Mouse (Mus musculus) intestine, embryonic 15.5 days (tissue): ENCODE measurements around the gene Astl. TPM values are rescaled to one million over a fixed set of nuclear protein-coding genes. Genes with fewer than 3 reads are reported as not detected.
A peak's percentile ranks its signal among the peaks of the same experiment; 100 is the strongest.

Experiments used
- ATAC-seq: fragments of 200-750 bp; cut with Nextera tagmentation; 2 replicates; pipeline ENCODE4 v1.8.0; 2017; ENCODE audit warnings: moderate TSS enrichment, moderate library complexity
- H3K27ac ChIP-seq: fragments of 300-500 bp; sonication (generic); 2 replicates; pipeline ENCODE4 v1.5.1; 2015; ENCODE audit warnings: mild to moderate bottlenecking, inconsistent platforms
- H3K27me3 ChIP-seq: fragments of 300-500 bp; sonication (generic); replicated peaks from 2 replicates; pipeline ENCODE4 v1.6.1; 2015; ENCODE audit warnings: inconsistent platforms
- H3K36me3 ChIP-seq: fragments of 300-500 bp; sonication (generic); 2 replicates; pipeline ENCODE4 v1.6.1; 2015; ENCODE audit warnings: inconsistent platforms
- H3K4me1 ChIP-seq: fragments of 300-500 bp; sonication (generic); replicated peaks from 2 replicates; pipeline ENCODE4 v1.6.1; 2015; ENCODE audit warnings: inconsistent platforms
- H3K4me2 ChIP-seq: fragments of 300-500 bp; sonication (generic); replicated peaks from 2 replicates; pipeline ENCODE4 v1.6.1; 2015; ENCODE audit warnings: mild to moderate bottlenecking, inconsistent platforms
- H3K4me3 ChIP-seq: fragments of 300-500 bp; sonication (generic); replicated peaks from 2 replicates; pipeline ENCODE4 v1.5.1; 2015; ENCODE audit warnings: inconsistent platforms
- H3K9ac ChIP-seq: fragments of 300-500 bp; sonication (generic); 2 replicates; pipeline ENCODE4 v1.6.1; 2015; ENCODE audit warnings: inconsistent platforms
- H3K9me3 ChIP-seq: fragments of 300-500 bp; sonication (generic); 2 replicates; pipeline ENCODE4 v1.6.1; 2016; ENCODE audit warnings: inconsistent platforms
- WGBS: fragments of 180-500 bp; shearing (Covaris S2); methylation state at CpG from one replicate; pipeline ENCODE4 v1.1.7; 2015; 5-methylcytosine and 5-hydroxymethylcytosine counted together
- polyA plus RNA-seq: library from polyadenylated mRNA; unstranded; fragments of >200 nt; fragmentation: Nextera tagmentation; extraction: Ambion mirVana; gene quantifications from 2 replicates; pipeline ENCODE4 v1.2.1, GENCODE M21; 2015

Gene Astl
- polyA plus RNA-seq, 1 experiment from 2014 or later = not detected

DNA sequence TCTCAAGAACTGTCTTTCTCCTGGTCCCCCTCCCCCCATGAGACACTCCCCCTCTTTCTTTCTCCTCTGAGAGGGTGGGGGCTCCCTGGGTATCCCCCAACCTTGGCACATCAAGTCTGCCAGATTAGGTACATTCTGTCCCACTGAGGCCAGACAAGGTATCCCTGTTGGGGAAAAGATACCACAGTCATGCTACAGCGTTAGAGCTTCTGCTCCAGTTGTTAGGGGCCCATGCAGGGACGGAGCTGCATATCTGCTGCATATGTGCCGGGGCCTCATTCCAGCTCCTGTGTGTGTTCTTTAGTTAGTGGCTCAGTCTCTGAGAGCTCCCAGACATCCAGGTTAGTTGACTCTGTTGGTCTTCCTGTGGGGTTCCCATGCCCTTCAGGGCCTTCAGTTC lies 35.7 kb downstream of the Astl start:
- Histone ChIP-seq H3K9me3 (no peaks in the 10 kb centered on the region), H3K27ac (no peak overlapping the region), H3K36me3 (no peaks in the 10 kb centered on the region), H3K4me1 (peaks cover 21% of the 10 kb centered on the region; the same call in 1 of the 2 replicates), H3K4me3 (no peak overlapping the region), H3K9ac (no peak overlapping the region), H3K4me2 (no peak overlapping the region), H3K27me3 (no peaks in the 10 kb centered on the region)
- WGBS = 85% methylated on average over 3 of the region's 3 CpGs
- ATAC-seq = no peak

- no peak overlapping the region for H3K4me2 ChIP-seq
- H3K9ac ChIP-seq = no peak overlapping the region
- WGBS = 33% methylated on average over 3 of the region's 3 CpGs
- 0 out of 2 replicates have a peak, but pooled peaks have one; percentile 9 for ATAC-seq
- H3K27ac ChIP-seq = no peak overlapping the region
- H3K4me1 ChIP-seq = peaks cover 21% of the 10 kb centered on the region; the same call in 1 of the 2 replicates
- no peaks in the 10 kb centered on the region for H3K9me3 ChIP-seq
- H3K36me3 ChIP-seq = no peaks in the 10 kb centered on the region
- no peaks in the 10 kb centered on the region for H3K27me3 ChIP-seq
- H3K4me3 ChIP-seq = no peak overlapping the region
Observed at GRCm38 (mm10) chr2:127375087-127375486, 36.6 kb downstream of the Astl start.

DNA sequence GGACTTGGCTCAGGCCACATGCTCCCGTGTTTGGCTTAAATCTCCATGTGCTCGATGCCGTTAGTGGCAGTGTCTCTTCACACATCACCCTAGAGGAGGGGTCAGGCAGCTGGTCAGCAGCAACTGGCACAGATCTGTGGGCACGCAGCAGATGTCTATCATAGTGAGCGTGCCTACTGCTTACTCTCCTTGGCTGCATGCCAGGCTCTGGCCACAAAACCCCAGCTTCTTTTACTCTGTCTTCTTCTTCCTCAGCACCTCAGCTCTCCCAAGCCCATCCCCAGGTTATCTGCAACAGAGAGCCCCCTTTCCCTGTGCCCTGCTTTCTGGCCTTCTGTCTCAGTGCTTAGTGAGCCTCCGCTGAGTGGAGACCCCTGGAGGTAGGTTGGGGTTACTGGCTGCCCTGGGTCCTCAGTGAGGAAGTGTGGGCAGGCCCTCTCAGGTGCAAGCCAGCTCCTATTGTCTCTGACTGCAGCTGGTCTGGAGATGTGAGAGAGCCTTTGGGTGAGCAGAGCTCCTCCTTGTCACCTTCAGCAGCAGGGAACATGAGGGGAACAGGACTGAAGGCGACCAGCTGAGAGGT lies 37.4 kb downstream of the Astl start:
- H3K27me3 ChIP-seq = no peaks in the 10 kb centered on the region
- no peak overlapping the region for H3K4me3 ChIP-seq
- no peaks in the 10 kb centered on the region for H3K36me3 ChIP-seq
- H3K9ac ChIP-seq = no peak overlapping the region
- WGBS = 55% methylated on average over 7 of the region's 7 CpGs
- peaks cover 15% of the 10 kb centered on the region; the same call in 1 of the 2 replicates for H3K4me1 ChIP-seq
- H3K4me2 ChIP-seq = no peak overlapping the region
- ATAC-seq = no peak
- no peaks in the 10 kb centered on the region for H3K9me3 ChIP-seq
- H3K27ac ChIP-seq = no peak overlapping the region

- Histone ChIP-seq H3K27me3 (no peaks in the 10 kb centered on the region), H3K27ac (no peak overlapping the region), H3K4me2 (no peak overlapping the region), H3K9ac (no peak overlapping the region), H3K4me3 (no peak overlapping the region), H3K4me1 (0 out of 2 replicates have a peak, but pooled peaks cover 8% of the 10 kb centered on the region), H3K36me3 (no peaks in the 10 kb centered on the region), H3K9me3 (no peaks in the 10 kb centered on the region)
- ATAC-seq = no peak
- 76% methylated on average over 6 of the region's 6 CpGs for WGBS
Observed at GRCm38 (mm10) chr2:127376423-127377051, 38.1 kb downstream of the Astl start.

GRCm38 (mm10) chr2:127377942-127378610 lies 39.6 kb downstream of the Astl start:
- 66% methylated on average over 7 of the region's 7 CpGs for WGBS
- H3K4me2 ChIP-seq = no peak overlapping the region

GRCm38 (mm10) chr2:127378611-127378990 lies 40.2 kb downstream of the Astl start:
- no peaks in the 10 kb centered on the region for H3K27me3 ChIP-seq
- 64% methylated on average over 7 of the region's 7 CpGs for WGBS
- H3K4me3 ChIP-seq = no peak overlapping the region
- H3K9me3 ChIP-seq = no peaks in the 10 kb centered on the region
- no peaks in the 10 kb centered on the region for H3K36me3 ChIP-seq
- ATAC-seq = no peak
- H3K27ac ChIP-seq = no peak overlapping the region
- no peak overlapping the region for H3K4me2 ChIP-seq
- H3K4me1 ChIP-seq = 0 out of 2 replicates have a peak, but pooled peaks cover 8% of the 10 kb centered on the region
- H3K9ac ChIP-seq = no peak overlapping the region

More at GRCm38 (mm10) chr2:127377942-127378610, 39.6 kb downstream of the Astl start:
- Histone ChIP-seq H3K9me3 (no peaks in the 10 kb centered on the region), H3K4me1 (0 out of 2 replicates have a peak, but pooled peaks cover 8% of the 10 kb centered on the region), H3K4me3 (no peak overlapping the region), H3K27me3 (no peaks in the 10 kb centered on the region), H3K27ac (no peak overlapping the region), H3K36me3 (no peaks in the 10 kb centered on the region), H3K9ac (no peak overlapping the region)
- ATAC-seq = no peak

DNA sequence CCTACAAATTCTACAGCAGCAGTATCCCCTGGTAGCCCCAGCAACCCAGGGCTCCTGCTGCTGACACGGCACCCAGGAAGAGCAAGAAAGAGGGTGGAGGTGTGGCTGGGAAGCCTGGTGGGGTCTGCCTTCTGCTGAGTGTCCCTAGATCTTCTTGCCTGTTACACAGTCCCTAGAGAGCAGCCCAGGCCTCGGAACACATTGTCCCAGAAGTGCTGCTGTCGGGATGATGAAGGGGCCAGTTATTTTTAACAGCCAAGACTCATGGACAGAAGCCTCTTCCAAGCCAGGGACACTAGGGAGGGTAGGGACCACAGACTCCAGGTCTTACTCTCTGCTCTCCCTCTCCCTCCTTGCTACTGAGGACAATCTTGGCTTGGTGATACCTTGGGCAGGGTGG lies 40.8 kb downstream of the Astl start:
- no peak overlapping the region for H3K27ac ChIP-seq
- no peak overlapping the region for H3K4me3 ChIP-seq
- ATAC-seq = no peak
- H3K9ac ChIP-seq = no peak overlapping the region
- no peaks in the 10 kb centered on the region for H3K36me3 ChIP-seq
- H3K4me1 ChIP-seq = 0 out of 2 replicates have a peak, but pooled peaks cover 8% of the 10 kb centered on the region
- no peaks in the 10 kb centered on the region for H3K9me3 ChIP-seq
- no peaks in the 10 kb centered on the region for H3K27me3 ChIP-seq
- 64% methylated on average over 3 of the region's 3 CpGs for WGBS
- no peak overlapping the region for H3K4me2 ChIP-seq

DNA sequence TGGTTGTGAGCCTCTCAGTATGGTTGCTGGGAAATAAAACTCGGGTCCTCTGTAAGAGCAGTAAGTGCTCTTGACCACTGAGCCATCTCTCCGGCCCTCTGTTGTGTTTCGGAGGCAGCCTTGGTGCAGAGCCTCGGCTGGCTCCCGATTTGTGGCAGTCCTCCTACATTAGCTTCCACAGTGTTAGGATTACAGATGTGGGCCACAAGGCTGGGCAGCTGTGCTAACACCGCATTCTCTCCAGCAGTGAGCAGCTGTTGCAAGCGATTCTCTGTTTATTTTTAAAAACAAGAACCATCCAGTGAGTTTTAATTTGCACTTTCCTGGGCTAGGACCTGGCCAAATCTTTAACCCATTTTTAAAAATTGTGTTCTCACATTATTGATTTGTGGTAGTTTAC lies 45.4 kb downstream of the Astl start:
- no peaks in the 10 kb centered on the region for H3K4me1 ChIP-seq
- H3K4me3 ChIP-seq = no peak overlapping the region
- H3K9ac ChIP-seq = no peak overlapping the region
- WGBS = 51% methylated on average over 7 of the region's 7 CpGs
- no peaks in the 10 kb centered on the region for H3K27me3 ChIP-seq
- no peak overlapping the region for H3K27ac ChIP-seq
- no peak overlapping the region for H3K4me2 ChIP-seq
- no peak for ATAC-seq
- H3K36me3 ChIP-seq = no peaks in the 10 kb centered on the region
- H3K9me3 ChIP-seq = no peaks in the 10 kb centered on the region

GRCm38 (mm10) chr2:127387521-127387920 lies 49.1 kb downstream of the Astl start:
- Histone ChIP-seq H3K27ac (no peak overlapping the region), H3K36me3 (no peaks in the 10 kb centered on the region), H3K4me3 (no peak overlapping the region), H3K27me3 (no peaks in the 10 kb centered on the region), H3K4me2 (no peak overlapping the region), H3K4me1 (peaks cover 3% of the 10 kb centered on the region; the same call in 1 of the 2 replicates), H3K9me3 (no peaks in the 10 kb centered on the region), H3K9ac (no peak overlapping the region)
- WGBS = 60% methylated on average over 2 of the region's 2 CpGs
- no peak for ATAC-seq

DNA sequence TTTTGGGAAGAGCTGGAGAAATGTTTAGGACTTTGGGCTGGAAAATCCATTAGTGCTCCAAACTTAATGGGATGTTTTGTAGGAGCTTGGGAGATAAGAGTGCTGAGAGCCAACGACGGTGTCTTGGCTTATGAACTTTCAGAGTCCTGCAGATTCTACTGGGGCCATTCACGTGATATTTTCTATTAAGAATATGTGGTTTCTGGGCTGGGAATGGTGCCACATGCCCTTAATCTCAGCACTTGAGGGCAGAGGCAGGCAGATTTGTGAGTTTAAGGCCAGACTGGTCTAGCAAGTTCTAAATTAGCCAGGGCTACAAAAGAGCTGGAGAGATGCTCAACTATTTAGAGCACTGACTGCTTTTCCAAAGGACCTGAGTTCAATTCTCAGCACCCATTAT lies 51.9 kb downstream of the Astl start:
- Histone ChIP-seq H3K4me3 (no peak overlapping the region), H3K9me3 (no peaks in the 10 kb centered on the region), H3K9ac (no peak overlapping the region), H3K27me3 (no peaks in the 10 kb centered on the region), H3K36me3 (no peaks in the 10 kb centered on the region), H3K4me2 (no peak overlapping the region), H3K27ac (no peak overlapping the region), H3K4me1 (peaks cover 3% of the 10 kb centered on the region; the same call in 1 of the 2 replicates)
- no peak for ATAC-seq
- WGBS = 68% methylated on average over 3 of the region's 3 CpGs

DNA sequence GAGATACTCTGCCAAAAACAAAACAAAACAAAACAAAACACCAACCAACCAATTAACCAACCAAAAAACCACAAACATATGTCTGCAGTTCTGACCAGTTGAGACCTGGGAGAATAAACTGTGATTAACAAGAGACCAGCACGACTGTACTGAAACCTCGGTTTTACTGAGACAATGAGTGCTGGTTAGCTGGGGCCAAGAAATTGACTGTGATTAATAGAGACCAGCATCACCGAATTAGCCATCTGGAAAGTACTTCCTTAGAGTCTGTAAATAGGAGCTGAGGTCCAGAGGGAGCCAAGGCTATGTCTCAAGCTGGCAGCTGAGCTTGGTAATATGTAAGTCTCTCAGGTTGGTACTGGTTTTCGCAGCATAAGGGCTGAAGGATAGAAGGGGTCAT lies 52.4 kb downstream of the Astl start:
- Histone ChIP-seq H3K9me3 (no peaks in the 10 kb centered on the region), H3K4me3 (no peak overlapping the region), H3K27me3 (no peaks in the 10 kb centered on the region), H3K27ac (no peak overlapping the region), H3K4me1 (peaks cover 3% of the 10 kb centered on the region; the same call in 1 of the 2 replicates), H3K4me2 (no peak overlapping the region), H3K36me3 (no peaks in the 10 kb centered on the region), H3K9ac (no peak overlapping the region)
- WGBS = 60% methylated on average over 4 of the region's 4 CpGs
- no peak for ATAC-seq

DNA sequence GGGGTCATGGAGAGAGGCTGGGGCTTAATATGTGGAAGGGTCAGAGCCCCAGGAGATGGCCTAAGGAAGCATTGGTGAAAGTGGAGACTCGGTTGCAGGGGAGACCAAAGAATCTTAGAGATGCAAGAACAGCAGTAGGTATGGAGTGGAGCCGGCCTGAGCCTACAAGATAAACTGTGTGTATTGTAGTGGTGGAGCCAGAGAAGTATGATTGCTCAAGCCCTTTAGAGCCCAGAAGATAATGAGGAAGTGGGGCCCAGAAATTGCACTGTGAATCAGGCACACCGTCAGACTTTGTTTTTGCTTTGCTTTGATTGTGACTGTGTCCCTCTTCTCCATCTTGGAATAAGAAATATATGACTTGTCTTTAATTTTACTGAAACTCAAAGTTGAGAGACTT lies 52.9 kb downstream of the Astl start:
- peaks cover 3% of the 10 kb centered on the region; the same call in 1 of the 2 replicates for H3K4me1 ChIP-seq
- no peak overlapping the region for H3K27ac ChIP-seq
- H3K9ac ChIP-seq = no peak overlapping the region
- no peaks in the 10 kb centered on the region for H3K9me3 ChIP-seq
- ATAC-seq = peak; percentile 41; the same call in 1 of the 2 replicates
- 49% methylated on average over 3 of the region's 3 CpGs for WGBS
- no peaks in the 10 kb centered on the region for H3K27me3 ChIP-seq
- no peak overlapping the region for H3K4me3 ChIP-seq
- H3K4me2 ChIP-seq = no peak overlapping the region
- H3K36me3 ChIP-seq = no peaks in the 10 kb centered on the region
